Mouse (Mus musculus) kidney, adult 18-20 months (tissue): ENCODE measurements around the gene Szrd1.

Experiments used
- DNase-seq: peaks from one replicate; pipeline ENCODE4 v3.0.0; 2021

Szrd1 gene

GRCm38 (mm10) chr4:141139116-141139970 lies at the start of gene Szrd1:
Gene Szrd1 (minus strand): TSS chr4:141139775.
- peak; percentile 98 for DNase-seq

DNA sequence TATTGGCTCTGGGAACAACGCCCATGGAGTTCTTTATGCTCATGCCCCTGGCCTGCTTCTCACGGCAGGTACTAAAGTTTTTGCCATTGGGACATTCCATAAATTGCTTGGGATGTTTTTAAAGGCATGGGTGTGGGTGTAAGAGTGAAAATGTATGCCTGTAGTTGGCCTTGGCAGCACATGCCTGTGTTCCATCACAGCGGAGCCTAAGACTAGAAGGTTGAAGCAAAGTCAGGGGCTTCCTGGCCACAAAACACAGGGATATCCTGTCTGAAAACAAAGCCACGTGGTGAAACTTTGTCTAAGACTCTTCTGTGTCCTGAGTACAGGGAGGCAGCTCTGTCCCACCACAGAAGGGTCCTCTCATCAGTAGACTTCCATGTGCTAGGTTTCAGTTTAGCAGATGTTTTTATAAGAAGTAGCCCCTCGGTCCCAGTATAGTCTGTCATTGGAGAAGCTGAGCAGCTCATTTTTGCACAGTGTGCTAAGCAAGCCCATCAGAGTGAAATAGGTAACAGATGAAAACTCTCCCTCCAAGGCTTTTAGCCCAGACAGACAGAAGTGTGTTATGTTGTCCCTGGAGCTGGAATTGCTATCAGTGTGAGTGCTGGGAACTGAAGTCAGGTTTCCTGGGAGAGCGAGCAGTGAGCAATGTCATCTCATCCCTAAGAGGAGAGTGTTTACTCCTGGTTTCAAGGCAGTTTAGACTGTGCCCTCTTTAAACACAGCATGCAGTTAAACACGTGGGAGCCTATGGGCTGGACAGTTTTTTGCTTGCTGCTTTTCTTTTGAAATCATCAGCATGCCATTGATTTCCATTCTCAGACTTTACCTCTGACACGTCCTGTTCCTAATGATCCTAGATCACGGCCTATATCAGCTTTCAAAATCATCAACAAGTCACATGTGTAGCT lies 47.6 kb upstream of the Szrd1 start:
- DNase-seq: no peak

GRCm38 (mm10) chr4:141184426-141184825 lies 44.9 kb upstream of the Szrd1 start:
- no peak for DNase-seq

GRCm38 (mm10) chr4:141183932-141184331 lies 44.4 kb upstream of the Szrd1 start:
- DNase-seq: no peak

DNA sequence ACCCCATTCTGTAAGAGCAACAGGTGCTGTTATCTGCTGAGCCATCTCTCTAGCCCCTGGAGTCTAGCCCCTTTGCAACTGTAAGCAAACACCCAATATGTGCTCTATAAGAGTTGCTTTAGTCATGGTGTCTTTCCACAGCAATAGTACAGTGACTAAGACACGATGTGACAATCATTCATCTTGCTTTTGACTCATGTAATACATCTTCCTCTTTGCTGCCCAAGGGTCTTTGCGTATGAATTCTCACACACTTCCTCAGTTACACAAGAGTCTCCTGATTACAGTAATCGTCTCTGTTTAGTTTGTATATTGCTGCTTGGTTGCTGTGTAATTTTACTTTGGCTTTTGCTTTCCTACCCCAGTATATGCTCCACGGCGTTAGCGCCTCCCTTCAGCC lies 42.4 kb upstream of the Szrd1 start:
- no peak for DNase-seq

GRCm38 (mm10) chr4:141180831-141181230 lies 41.3 kb upstream of the Szrd1 start:
- no peak for DNase-seq

DNA sequence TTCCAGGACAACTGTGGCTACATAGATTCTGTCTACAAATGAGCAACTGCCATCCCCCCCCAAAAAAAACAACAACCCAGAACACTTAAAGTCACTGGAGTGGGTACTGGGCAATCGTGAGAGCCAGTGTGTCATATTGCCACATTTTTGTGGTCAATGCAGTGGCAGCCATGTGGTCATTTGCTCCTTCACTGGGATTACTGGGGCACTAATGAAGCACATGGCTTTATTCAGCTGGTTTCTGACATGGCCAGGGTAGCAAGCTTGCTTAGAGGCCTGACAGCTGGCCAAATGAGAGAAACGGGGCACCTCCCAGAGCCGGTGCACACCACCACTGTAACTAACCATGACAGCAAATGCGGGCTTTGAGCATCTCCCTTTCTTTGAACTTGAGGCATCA lies 38.9 kb upstream of the Szrd1 start:
- DNase-seq: no peak

GRCm38 (mm10) chr4:141176328-141176838 lies 36.8 kb upstream of the Szrd1 start:
- no peak for DNase-seq

GRCm38 (mm10) chr4:141175783-141176182 lies 36.2 kb upstream of the Szrd1 start:
- no peak for DNase-seq

GRCm38 (mm10) chr4:141172121-141172520 lies 32.5 kb upstream of the Szrd1 start:
- DNase-seq: no peak

DNA sequence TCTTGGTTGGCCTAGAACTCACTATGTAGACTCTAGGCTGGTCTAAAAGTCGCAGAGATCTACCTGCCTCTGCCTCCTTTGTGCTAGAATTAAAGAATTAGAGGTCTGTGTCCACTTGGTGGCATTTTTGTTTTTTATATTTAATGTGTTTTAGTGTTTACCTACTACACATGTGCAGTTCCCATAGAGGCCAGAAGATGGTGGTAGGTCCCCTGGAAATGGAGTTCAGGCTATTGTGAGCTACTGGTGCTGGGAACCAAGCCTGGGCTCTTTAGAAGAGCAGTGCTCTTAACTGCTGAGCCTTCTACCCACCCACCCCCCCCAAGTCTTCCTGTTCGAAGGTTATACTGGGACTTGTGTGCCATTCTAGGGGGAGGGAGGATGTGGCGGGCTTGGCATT lies 27.6 kb upstream of the Szrd1 start:
- no peak for DNase-seq

- DNase-seq: no peak
Measured at GRCm38 (mm10) chr4:141165744-141166292, 26.2 kb upstream of the Szrd1 start.

DNA sequence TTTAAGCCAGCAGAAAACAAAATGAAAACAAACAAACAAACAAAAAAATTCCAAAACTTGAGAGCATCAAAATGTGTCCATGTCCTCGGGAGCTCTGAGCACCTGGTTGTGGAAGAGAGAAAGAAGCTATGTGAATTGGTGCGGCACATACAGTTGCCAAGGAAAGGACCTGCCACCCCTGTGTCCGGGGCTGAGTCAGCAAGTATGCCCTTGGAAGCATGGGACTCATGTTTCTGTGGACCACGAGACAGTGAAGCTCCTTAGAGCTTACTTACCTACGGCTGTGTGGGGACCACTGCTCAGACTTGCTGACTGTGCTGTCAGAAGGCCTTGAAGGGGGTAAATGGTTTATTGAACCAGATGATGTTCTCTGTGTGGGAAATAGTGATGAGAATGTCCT lies 24.2 kb upstream of the Szrd1 start:
- no peak for DNase-seq

- no peak for DNase-seq
Measured at GRCm38 (mm10) chr4:141161699-141162208, 22.2 kb upstream of the Szrd1 start.

DNA sequence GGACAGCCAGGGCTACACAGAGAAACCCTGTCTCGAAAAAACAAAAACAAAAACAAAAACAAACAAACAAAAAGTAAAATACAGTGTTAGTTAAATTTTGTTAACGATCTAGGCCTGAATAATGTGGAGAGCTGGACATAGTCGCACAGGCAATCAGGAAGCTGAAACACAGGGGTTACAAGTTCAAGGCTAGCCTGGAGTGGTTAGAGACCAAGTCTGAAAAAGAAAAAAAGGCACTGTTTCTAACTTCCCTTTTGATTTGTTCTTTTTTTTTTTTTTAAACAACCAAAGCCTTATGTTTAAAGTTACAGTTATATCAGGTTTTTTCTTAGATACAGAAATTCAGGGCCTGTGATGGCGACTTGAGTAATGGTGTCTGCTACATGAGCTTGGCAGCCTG lies 20.6 kb upstream of the Szrd1 start:
- DNase-seq: no peak

GRCm38 (mm10) chr4:141159666-141160065 lies 20.1 kb upstream of the Szrd1 start:
- DNase-seq: no peak

DNA sequence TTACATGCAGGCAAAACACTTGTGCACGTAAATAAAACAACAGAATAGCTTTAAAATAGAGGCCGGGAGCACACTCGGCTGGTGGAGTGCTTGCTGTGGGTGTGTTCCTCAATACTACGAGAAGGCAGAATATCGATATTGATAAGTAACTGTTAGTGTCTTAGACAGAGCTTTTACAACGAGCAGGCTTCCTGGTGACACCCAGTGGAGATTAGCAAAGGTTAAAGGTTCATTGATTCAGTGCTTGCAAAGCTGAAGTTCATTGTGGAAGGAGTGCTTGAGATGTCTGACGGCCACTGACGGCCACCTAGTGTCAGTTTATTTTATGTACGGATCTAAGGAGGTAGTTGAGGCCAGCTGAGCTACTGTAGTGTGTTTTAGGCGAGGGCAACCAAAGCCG lies 19.5 kb upstream of the Szrd1 start:
- no peak for DNase-seq

- no peak for DNase-seq
Measured at GRCm38 (mm10) chr4:141158609-141159008, 19.0 kb upstream of the Szrd1 start.

GRCm38 (mm10) chr4:141157485-141157884 lies 17.9 kb upstream of the Szrd1 start:
- DNase-seq: no peak

- DNase-seq: no peak
Measured at GRCm38 (mm10) chr4:141149116-141149515, 9.5 kb upstream of the Szrd1 start.

- peak; percentile 38 for DNase-seq
Measured at GRCm38 (mm10) chr4:141148009-141148801, 8.6 kb upstream of the Szrd1 start.
